Mouse (Mus musculus) CH12.LX (cell line): ENCODE results near the gene Mag. TPM values are rescaled to one million over a fixed set of nuclear protein-coding genes. Genes with fewer than 3 reads are reported as not detected.

Source experiments
- DNase-seq: peaks from one replicate; pipeline ENCODE4 v3.0.0-alpha.2; 2013; ENCODE audit errors: extremely low read depth
- H3K27ac ChIP-seq: 2 replicates; pipeline ENCODE4 v1.5.1; 2012; ENCODE audit warnings: low read depth, mild to moderate bottlenecking, control low read depth, moderate library complexity; ENCODE audit not compliant: insufficient read depth
- H3K27me3 ChIP-seq: replicated peaks from 2 replicates; pipeline ENCODE3; 2012; ENCODE audit warnings: inconsistent platforms
- H3K36me3 ChIP-seq, 2 experiments: replicated peaks in 1 of 2; 2 replicates each; pipeline versions ENCODE3 to v1.6.1; 2012; ENCODE audit warnings: inconsistent platforms in 1 of 2, low read length in 1 of 2, mild to moderate bottlenecking in 1 of 2, mixed read lengths in 1 of 2, moderate library complexity in 1 of 2; ENCODE audit not compliant: control insufficient read depth in 1 of 2, insufficient read depth in 1 of 2
- H3K4me1 ChIP-seq, 2 experiments: 2 replicates each; pipeline ENCODE4 v1.6.1; 2012; ENCODE audit warnings: inconsistent platforms in 1 of 2, moderate library complexity in 1 of 2; ENCODE audit not compliant: insufficient read depth in 2 of 2, control insufficient read depth in 1 of 2
- H3K4me2 ChIP-seq: 2 replicates; pipeline ENCODE4 v1.6.1; 2012; ENCODE audit warnings: low read depth, mild to moderate bottlenecking, control low read depth; ENCODE audit not compliant: poor library complexity, insufficient read depth, severe bottlenecking
- H3K4me3 ChIP-seq, 3 experiments: fragments of 150-350 bp in 1 of 3; sonication (generic) in 1 of 3; replicated peaks in 1 of 3; 2 replicates each; pipeline versions ENCODE3 to v1.5.1; 2011 to 2012; ENCODE audit warnings: low read depth in 2 of 3, low read length in 2 of 3, mild to moderate bottlenecking in 2 of 3, moderate library complexity in 2 of 3, control low read depth in 1 of 3, improper control_type of control experiment in 1 of 3, inconsistent platforms in 1 of 3, mixed read lengths in 1 of 3; ENCODE audit not compliant: poor library complexity in 1 of 3
- H3K79me2 ChIP-seq: replicated peaks from 2 replicates; pipeline ENCODE4 v1.6.1; 2012; ENCODE audit warnings: mild to moderate bottlenecking, moderate library complexity; ENCODE audit not compliant: control insufficient read depth, poor library complexity, insufficient read depth, severe bottlenecking; ENCODE audit errors: extremely low read depth
- H3K9ac ChIP-seq: 2 replicates; pipeline ENCODE4 v1.6.1; 2012; ENCODE audit warnings: low read depth, mild to moderate bottlenecking, control low read depth, moderate library complexity; ENCODE audit not compliant: insufficient read depth
- H3K9me3 ChIP-seq: replicated peaks from 2 replicates; pipeline ENCODE3; 2012; ENCODE audit warnings: low read length, inconsistent platforms, mixed read lengths
- BHLHE40 ChIP-seq: IDR thresholded peaks from 2 replicates; pipeline ENCODE4 v1.6.1; 2011; ENCODE audit warnings: mild to moderate bottlenecking, low read depth, low read length, improper control_type of control experiment
- CHD1 ChIP-seq: IDR thresholded peaks from 2 replicates; pipeline ENCODE4 v1.6.1; 2012; ENCODE audit warnings: low read depth, low read length, improper control_type of control experiment, inconsistent platforms
- CHD2 ChIP-seq: IDR thresholded peaks from 2 replicates; pipeline ENCODE4 v1.6.1; 2011; ENCODE audit warnings: low read length, improper control_type of control experiment
- CTCF ChIP-seq, 2 experiments: IDR thresholded peaks in 1 of 2; conservative IDR thresholded peaks in 1 of 2; 2 replicates each; pipeline ENCODE4 v1.5.1; 2011 to 2012; ENCODE audit warnings: low read depth in 2 of 2, low read length in 2 of 2, improper control_type of control experiment in 1 of 2, inconsistent platforms in 1 of 2, mild to moderate bottlenecking in 1 of 2, moderate library complexity in 1 of 2
- ELF1 ChIP-seq: IDR thresholded peaks from 2 replicates; pipeline ENCODE4 v1.6.1; 2014; ENCODE audit warnings: low read depth, mild to moderate bottlenecking, inconsistent platforms, low read length, improper control_type of control experiment
- JUN ChIP-seq: IDR thresholded peaks from 2 replicates; pipeline ENCODE4 v1.6.1; 2011; ENCODE audit warnings: low read depth, mild to moderate bottlenecking, low read length, improper control_type of control experiment, moderate library complexity; ENCODE audit not compliant: insufficient read depth
- KAT2A ChIP-seq: IDR thresholded peaks from 2 replicates; pipeline ENCODE4 v1.6.1; 2012; ENCODE audit warnings: low read length, improper control_type of control experiment, inconsistent platforms; ENCODE audit not compliant: insufficient replicate concordance
- MAZ ChIP-seq: IDR thresholded peaks from 2 replicates; pipeline ENCODE4 v1.6.1; 2012; ENCODE audit warnings: low read depth, mild to moderate bottlenecking, inconsistent platforms, low read length, improper control_type of control experiment, moderate library complexity
- NELFE ChIP-seq: IDR thresholded peaks from 2 replicates; pipeline ENCODE4 v1.6.1; 2011; ENCODE audit warnings: low read depth, low read length, improper control_type of control experiment
- RAD21 ChIP-seq: IDR thresholded peaks from 2 replicates; pipeline ENCODE4 v1.6.1; 2011; ENCODE audit warnings: low read depth, mild to moderate bottlenecking, low read length, improper control_type of control experiment, moderate library complexity
- SMC3 ChIP-seq: IDR thresholded peaks from 2 replicates; pipeline ENCODE4 v1.6.1; 2011; ENCODE audit warnings: low read depth, low read length, improper control_type of control experiment
- TBP ChIP-seq: conservative IDR thresholded peaks from 2 replicates; pipeline ENCODE4 v1.6.1; 2011; ENCODE audit warnings: low read depth, low read length, improper control_type of control experiment
- UBTF ChIP-seq: IDR thresholded peaks from 2 replicates; pipeline ENCODE4 v1.6.1; 2012; ENCODE audit warnings: low read depth, mild to moderate bottlenecking, inconsistent platforms, low read length, improper control_type of control experiment, moderate library complexity
- ZC3H11A ChIP-seq: IDR thresholded peaks from 2 replicates; pipeline ENCODE4 v1.6.1; 2012; ENCODE audit warnings: low read depth, mild to moderate bottlenecking, inconsistent platforms, low read length, improper control_type of control experiment
- ZMIZ1 ChIP-seq: IDR thresholded peaks from 2 replicates; pipeline ENCODE4 v1.6.1; 2012; ENCODE audit warnings: low read depth, mild to moderate bottlenecking, inconsistent platforms, low read length, improper control_type of control experiment
- dilution Hi-C: fragments of 300-500 bp; cut with MboI; formaldehyde crosslinking; loops from 2 replicates; pipeline ENCODE4 v1.14.3; 2020; ENCODE audit warnings: low sequenced_read_pairs; ENCODE audit not compliant: extremely low pct_unique_long_range_greater_than_20kb, extremely low pct_ligation_motif_present
- in situ Hi-C: fragments of 300-500 bp; cut with MboI; formaldehyde crosslinking; loops from 3 replicates; pipeline ENCODE4 v1.14.3; 2019; ENCODE audit warnings: low sequenced_read_pairs, low pct_ligation_motif_present, low pct_unique_long_range_greater_than_20kb, mixed read lengths
- polyA plus RNA-seq: library from polyadenylated mRNA; unstranded; fragments of >175 nt; gene quantifications from 2 replicates; pipeline ENCODE4 v1.2.1, GENCODE M21; 2012; ENCODE audit warnings: low read depth; ENCODE audit not compliant: insufficient read length
- total RNA-seq, 2 experiments: library from RNA; depleted of rRNA; stranded (reverse); fragments of 300-350 nt in 1 of 2; fragments of >200 nt in 1 of 2; gene quantifications; 2 replicates each; pipeline ENCODE4 v1.2.3; 2012 to 2014

The Mag gene
- total and polyA plus RNA-seq, 3 experiments, result 0.04 TPM; not detected in 2

DNA sequence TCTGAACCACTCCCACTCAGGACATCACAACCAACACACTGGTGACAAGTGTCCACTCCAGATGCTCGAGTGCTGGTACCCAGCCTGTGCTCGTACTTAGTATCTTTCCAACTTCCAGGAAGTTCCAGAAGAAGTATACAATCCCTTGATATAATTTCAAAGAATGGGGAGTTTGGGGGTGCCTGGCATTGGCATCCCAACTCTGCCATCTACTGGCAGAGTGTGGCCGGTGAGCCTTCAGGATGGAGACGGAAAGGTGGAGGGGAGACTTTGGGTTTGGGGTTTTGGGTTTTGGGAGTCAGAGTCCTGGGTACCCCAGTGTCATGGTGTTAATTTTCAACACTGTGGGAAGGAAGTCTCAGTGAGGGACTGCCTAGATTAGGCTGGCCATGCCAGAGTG, 10.6 kb downstream of the Mag start:
- Histone ChIP-seq H3K4me3 (no peak overlapping the region), H3K9ac (no peak overlapping the region), H3K36me3 (no peaks in the 10 kb centered on the region), H3K9me3 (no peaks in the 10 kb centered on the region), H3K27ac (no peak overlapping the region), H3K4me2 (no peak overlapping the region), H3K79me2 (no peaks in the 10 kb centered on the region), H3K27me3 (peaks cover 2% of the 10 kb centered on the region), H3K4me1 (peaks cover 0 to 23% of the 10 kb centered on the region in 2 experiments; a peak in 2 of 4 replicates)
- in situ Hi-C loops (no loop called here), dilution Hi-C loops (no loop called here)
- peak; percentile 34 for DNase-seq
- peak; percentile 89 for TF ChIP-seq RAD21
- peak in 1 of 2 experiments; percentile 84; a peak in 3 of 4 replicates for TF ChIP-seq CTCF (conservative IDR thresholded peaks at IDR 0.05 in 1 of 2, IDR thresholded peaks at IDR 0.05 in 1 of 2; ENCODE audit: low read depth in 2 of 2, low read length in 2 of 2)
- no peak for TF ChIP-seq NELFE
- peak; percentile 84 for TF ChIP-seq SMC3
- peak; percentile 50 for TF ChIP-seq ZC3H11A

DNA sequence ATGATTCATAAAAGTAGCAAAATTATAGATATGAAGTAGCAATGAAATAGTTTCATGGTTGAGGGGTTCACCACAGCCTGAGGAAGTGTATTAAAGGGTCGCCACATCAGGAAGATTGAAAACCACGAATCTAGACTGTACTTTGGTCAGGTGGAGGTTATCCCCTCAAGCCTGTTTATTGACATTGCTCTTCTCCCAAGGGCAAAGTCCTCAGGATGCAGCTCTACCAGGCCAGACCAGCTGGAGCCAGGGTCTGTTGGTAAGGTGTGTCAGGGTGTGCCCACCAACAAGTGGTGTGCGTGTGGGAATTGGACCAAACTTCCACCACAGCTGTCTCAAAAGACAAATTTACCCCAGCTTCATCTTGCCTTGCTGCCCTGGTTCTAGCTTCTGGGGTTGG, 19.5 kb downstream of the Mag start:
- H3K9ac ChIP-seq, result no peak overlapping the region
- no peak for TF ChIP-seq SMC3
- no peaks in the 10 kb centered on the region for H3K27me3 ChIP-seq
- H3K4me1 ChIP-seq, result peaks cover 11 to 67% of the 10 kb centered on the region in 2 experiments
- no peak overlapping the region for H3K27ac ChIP-seq
- no peak overlapping the region for H3K4me2 ChIP-seq
- no peak overlapping the region for H3K4me3 ChIP-seq
- no peaks in the 10 kb centered on the region for H3K36me3 ChIP-seq
- in situ Hi-C loops (no loop called here), dilution Hi-C loops (no loop called here)
- H3K9me3 ChIP-seq, result peaks cover 4% of the 10 kb centered on the region
- DNase-seq, result no peak
- H3K79me2 ChIP-seq, result no peaks in the 10 kb centered on the region

DNA sequence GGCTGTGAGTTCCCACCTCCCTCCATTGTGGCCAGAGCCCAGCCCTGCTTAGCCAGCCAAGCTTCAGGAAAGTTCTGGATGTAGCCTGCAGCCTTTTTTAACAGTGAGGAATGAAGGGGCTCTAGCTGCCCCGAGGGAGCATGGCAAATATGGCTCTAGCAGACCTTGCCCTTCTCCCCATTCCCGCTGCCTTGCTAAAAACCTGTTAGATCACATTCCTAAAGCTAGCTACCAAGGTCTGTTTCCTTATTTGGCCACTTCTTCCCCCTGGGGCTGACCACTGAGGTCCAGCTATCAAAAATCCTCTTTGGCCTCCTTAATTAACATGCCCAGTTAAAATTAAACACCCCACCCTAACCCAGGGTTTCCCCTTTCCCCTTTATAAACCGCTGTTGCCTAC, 22.2 kb downstream of the Mag start:
- dilution Hi-C loops, result no loop called here

More for the DNA sequence above, 22.2 kb downstream of the Mag start:
- no peak for DNase-seq
- H3K27ac ChIP-seq, result no peak overlapping the region
- H3K4me2 ChIP-seq, result no peak overlapping the region
- TF ChIP-seq JUN (no peak), BHLHE40 (no peak), ZMIZ1 (no peak), MAZ (no peak), TBP (no peak), CHD1 (no peak), RAD21 (no peak), ZC3H11A (no peak), KAT2A (no peak), UBTF (no peak), ELF1 (no peak), CHD2 (no peak)
- TF ChIP-seq, all 38 proteins: peak for 0
- no peak overlapping the region for H3K9ac ChIP-seq
- in situ Hi-C loops, result no loop called here
- H3K4me1 ChIP-seq, result peaks cover 26 to 75% of the 10 kb centered on the region in 2 experiments
- no peaks in the 10 kb centered on the region for H3K36me3 ChIP-seq
- H3K9me3 ChIP-seq, result no peaks in the 10 kb centered on the region
- no peaks in the 10 kb centered on the region for H3K79me2 ChIP-seq
- H3K27me3 ChIP-seq, result no peaks in the 10 kb centered on the region
- no peak overlapping the region for H3K4me3 ChIP-seq
